8 mouse cellular contexts compared by ENCODE assay signal in the genomic region with DNA sequence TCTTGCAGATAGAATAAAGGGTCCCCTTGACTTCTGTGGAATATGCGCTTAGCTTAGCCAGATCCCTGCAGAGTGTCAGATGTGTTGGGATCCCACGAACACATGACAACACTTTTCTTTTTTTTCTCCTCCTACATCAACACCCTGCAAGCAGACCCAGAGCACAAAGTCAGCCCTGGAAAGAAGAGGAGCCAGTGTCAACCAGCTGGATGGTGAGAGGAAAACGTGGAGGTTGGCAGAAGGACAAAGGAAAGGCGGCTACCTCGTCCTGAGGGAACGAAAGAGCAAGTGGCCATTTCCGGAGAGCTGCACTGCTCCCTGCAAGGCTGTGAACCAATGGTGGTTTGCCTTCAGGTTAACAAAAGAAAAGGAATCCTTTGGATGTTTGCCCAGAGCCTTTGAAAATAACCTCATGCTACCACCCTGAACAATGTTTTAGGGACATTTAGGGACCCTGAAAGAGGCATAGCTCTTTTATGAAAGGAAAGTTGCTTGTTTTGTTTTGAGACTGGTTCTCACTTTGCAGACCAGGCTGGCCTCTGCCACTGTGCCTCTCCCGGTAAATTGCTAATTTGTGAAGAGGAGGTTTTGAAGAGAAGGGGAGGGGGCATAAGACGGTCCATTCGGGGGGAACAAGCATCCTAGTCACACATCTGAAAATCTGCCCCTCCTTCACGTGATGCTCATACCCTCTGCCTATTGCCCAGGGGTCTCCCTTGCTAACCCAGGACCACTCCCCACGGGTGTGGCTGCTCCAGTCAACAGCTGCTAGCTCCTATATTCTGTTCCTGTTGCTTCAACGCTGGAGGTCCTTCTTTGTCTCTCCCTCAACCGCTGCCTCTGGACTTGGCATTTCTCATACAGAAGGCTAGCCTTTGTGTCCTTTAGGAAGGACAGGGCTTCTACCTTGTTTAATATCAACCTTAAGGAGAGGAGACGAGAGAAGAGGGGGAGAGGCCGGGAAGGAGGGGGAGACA. TPM values are rescaled to one million over a fixed set of nuclear protein-coding genes. Genes with fewer than 3 reads are reported as not detected.
DNase-seq lines count a peak whose midpoint lies in the region; ATAC-seq and TF ChIP-seq lines count a peak whose summit lies in the region.

No protein-coding gene starts in this region.

- H3K36me3 ChIP-seq in limb, embryonic 14.5 days (ENCODE audit: control insufficient read depth, insufficient read depth, low read length) = no peaks in the 10 kb centered on the region
- H3K36me3 ChIP-seq in neural tube, embryonic 15.5 days = no peaks in the 10 kb centered on the region

- no peaks in the 10 kb centered on the region for H3K27me3 ChIP-seq in limb, embryonic 14.5 days (ENCODE audit: control insufficient read depth, insufficient read depth, low read length)
- no peaks in the 10 kb centered on the region for H3K27me3 ChIP-seq in neural tube, embryonic 15.5 days (replicated peaks)

- ATAC-seq in limb, embryonic 14.5 days (ENCODE audit: low FRiP score, low read depth) = no peak
- peak; percentile 40 for ATAC-seq in neural tube, embryonic 15.5 days (ENCODE audit: low FRiP score)

- intact Hi-C loops in heart, postnatal 10 days (cut with DNase I) = loop anchor here (2.0 to 10.0 kb wide), 4 partner anchors 97 to 401 kb away; a partner anchor contains a TSS

- H3K4me1 ChIP-seq in limb, embryonic 14.5 days (ENCODE audit: control insufficient read depth, insufficient read depth, low read length) = peaks cover 20% of the 10 kb centered on the region
- peaks cover 48% of the 10 kb centered on the region for H3K4me1 ChIP-seq in neural tube, embryonic 15.5 days

- H3K27ac ChIP-seq in limb, embryonic 14.5 days (replicated peaks; ENCODE audit: low read depth, low read length) = no peak overlapping the region
- peak overlapping the region; percentile 86 for H3K27ac ChIP-seq in neural tube, embryonic 15.5 days (replicated peaks)

- H3K9me3 ChIP-seq in limb, embryonic 14.5 days (ENCODE audit: control insufficient read depth, low read length) = no peaks in the 10 kb centered on the region
- H3K9me3 ChIP-seq in neural tube, embryonic 15.5 days (replicated peaks) = no peaks in the 10 kb centered on the region

- H3K4me3 ChIP-seq in limb, embryonic 14.5 days (replicated peaks; ENCODE audit: low read length) = peak overlapping the region; percentile 38; the same call in 1 of the 2 replicates
- no peak overlapping the region for H3K4me3 ChIP-seq in neural tube, embryonic 15.5 days (replicated peaks)

- 23% methylated on average over 16 of the region's 16 CpGs for WGBS in limb, embryonic 14.5 days
- 7% methylated on average over 16 of the region's 16 CpGs for WGBS in neural tube, embryonic 15.5 days

- peak overlapping the region; percentile 56 for H3K4me2 ChIP-seq in limb, embryonic 14.5 days (replicated peaks; ENCODE audit: low read depth, low read length, severe bottlenecking)
- H3K4me2 ChIP-seq in neural tube, embryonic 15.5 days = peak overlapping the region; percentile 69

- TF ChIP-seq POLR2A in limb, embryonic 14.5 days (IDR thresholded peaks at IDR 0.05; ENCODE audit: borderline replicate concordance, extremely low read depth, insufficient read depth, insufficient read length) = no peak

- no peak overlapping the region for H3K9ac ChIP-seq in limb, embryonic 14.5 days (ENCODE audit: low read depth, low read length, severe bottlenecking)
- peak overlapping the region; percentile 23; the same call in 1 of the 2 replicates for H3K9ac ChIP-seq in neural tube, embryonic 15.5 days (replicated peaks)

- DNase-seq in right cerebral cortex, postnatal 25 days = peak; percentile 40
- DNase-seq in right cerebral cortex, postnatal 36 days (ENCODE audit: low spot score in 2 of 2) = no peak
- peak; percentile 51 for DNase-seq in embryo, embryonic 9.5 days (ENCODE audit: extremely low spot score)
- DNase-seq in heart, postnatal 10 days = peak; percentile 49 to 59
- DNase-seq in limb, embryonic 14.5 days (ENCODE audit: low spot score) = no peak
- no peak for DNase-seq in spleen, postnatal 36 days (ENCODE audit: low spot score in 2 of 2)
- no peak for DNase-seq in right cerebral cortex, postnatal 4 days

RNA-seq across cellular contexts. Expression of a gene that starts 29.2 kb away (rescaled TPM):
- 100 to 1,000 TPM; 124 to 128 TPM for total RNA-seq in heart, postnatal 10 days (2021)
- polyA plus RNA-seq in limb, embryonic 14.5 days (2012; rRNA removed) = 54.9 and 62.5 TPM in 2 replicates
- 56.3 and 56.5 TPM in 2 replicates for polyA plus RNA-seq in limb, embryonic 14.5 days (2014; fragmentation: Nextera tagmentation; extraction: Ambion mirVana)
- polyA plus RNA-seq in neural tube, embryonic 15.5 days (2015; fragmentation: Nextera tagmentation; extraction: Ambion mirVana) = 60.2 and 69.7 TPM in 2 replicates

Comparison
In these comparisons a context has a peak if more than half of its experiments do, and no peak if none do; other contexts are left out.
1. DNase-seq: peak in right cerebral cortex, postnatal 25 days (single experiment), embryo, embryonic 9.5 days (single experiment) and heart, postnatal 10 days (2 of 2); none in right cerebral cortex, postnatal 36 days (0 of 2), limb, embryonic 14.5 days (single experiment), spleen, postnatal 36 days (0 of 2) and right cerebral cortex, postnatal 4 days (single experiment).